Mouse (Mus musculus): ENCODE data around the gene Pank2. TPM values are rescaled to one million over a fixed set of nuclear protein-coding genes. Genes with fewer than 3 reads are reported as not detected.
A peak's percentile ranks its signal among the peaks of the same experiment; 100 is the strongest.

Pank2 gene
- polyA plus RNA-seq, 1 experiment from 2014 or later: 22.3 TPM

- Histone ChIP-seq H3K4me3 (ENCODE audit: low read depth, low read length) (no peak overlapping the region), H3K27ac (ENCODE audit: low read length) (no peak overlapping the region), H3K27me3 (replicated peaks; ENCODE audit: insufficient read depth, low read length) (no peaks in the 10 kb centered on the region), H3K9me3 (ENCODE audit: low read length) (no peaks in the 10 kb centered on the region), H3K4me2 (replicated peaks; ENCODE audit: low read depth, low read length) (no peak overlapping the region), H3K9ac (replicated peaks; ENCODE audit: low read depth) (no peak overlapping the region), H3K4me1 (ENCODE audit: insufficient read depth, low read depth, low read length) (no peaks in the 10 kb centered on the region), H3K36me3 (ENCODE audit: insufficient read depth, low read length) (no peaks in the 10 kb centered on the region)
- no peak for DNase-seq (ENCODE audit: low spot score)
- no peak for TF ChIP-seq CTCF (IDR thresholded peaks at IDR 0.05)
- TF ChIP-seq EP300 (IDR thresholded peaks at IDR 0.05): no peak
- ATAC-seq: no peak
- WGBS: 93% methylated on average over 1 of the region's 1 CpGs
These were observed 66.7 kb downstream of the Pank2 start for GRCm38 (mm10) chr2:131328981-131329380.

DNA sequence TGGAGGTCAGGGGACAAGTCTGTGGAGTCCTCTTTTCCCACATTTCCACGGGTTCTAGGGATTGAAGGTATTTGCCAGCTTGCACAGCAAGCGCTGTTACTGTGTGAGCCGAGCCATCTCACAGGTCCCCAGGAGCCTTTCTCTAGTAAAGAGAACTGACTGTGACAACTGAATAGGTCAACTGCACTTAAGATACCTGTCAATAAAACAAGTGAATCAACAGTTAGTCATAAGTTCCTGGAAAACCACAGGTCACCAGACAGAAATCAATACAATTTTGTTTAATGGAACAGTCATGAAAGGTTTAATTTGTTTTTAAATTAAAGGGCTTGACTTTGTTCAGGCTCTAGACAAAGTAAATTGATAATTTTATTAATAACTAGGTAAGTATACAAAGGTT lies 68.3 kb downstream of the Pank2 start:
- Histone ChIP-seq H3K9ac (replicated peaks; ENCODE audit: low read depth) (no peak overlapping the region), H3K4me3 (ENCODE audit: low read depth, low read length) (no peak overlapping the region), H3K9me3 (ENCODE audit: low read length) (no peaks in the 10 kb centered on the region), H3K4me2 (replicated peaks; ENCODE audit: low read depth, low read length) (no peak overlapping the region), H3K27ac (ENCODE audit: low read length) (no peak overlapping the region), H3K27me3 (replicated peaks; ENCODE audit: insufficient read depth, low read length) (no peaks in the 10 kb centered on the region), H3K36me3 (ENCODE audit: insufficient read depth, low read length) (no peaks in the 10 kb centered on the region), H3K4me1 (ENCODE audit: insufficient read depth, low read depth, low read length) (no peaks in the 10 kb centered on the region)
- TF ChIP-seq EP300 (IDR thresholded peaks at IDR 0.05) (no peak), CTCF (IDR thresholded peaks at IDR 0.05) (no peak)
- 92% methylated on average over 3 of the region's 3 CpGs for WGBS
- no peak for DNase-seq (ENCODE audit: low spot score)
- ATAC-seq: no peak

- H3K27me3 ChIP-seq (replicated peaks; ENCODE audit: insufficient read depth, low read length): no peaks in the 10 kb centered on the region
- H3K4me3 ChIP-seq (ENCODE audit: low read depth, low read length): no peak overlapping the region
- H3K4me1 ChIP-seq (ENCODE audit: insufficient read depth, low read depth, low read length): no peaks in the 10 kb centered on the region
- no peak overlapping the region for H3K9ac ChIP-seq (replicated peaks; ENCODE audit: low read depth)
- H3K9me3 ChIP-seq (ENCODE audit: low read length): no peaks in the 10 kb centered on the region
- TF ChIP-seq CTCF (IDR thresholded peaks at IDR 0.05) (no peak), EP300 (IDR thresholded peaks at IDR 0.05) (no peak)
- no peaks in the 10 kb centered on the region for H3K36me3 ChIP-seq (ENCODE audit: insufficient read depth, low read length)
- ATAC-seq (no peak), DNase-seq (ENCODE audit: low spot score) (peak; percentile 32)
- 84% methylated on average over 6 of the region's 6 CpGs for WGBS
- no peak overlapping the region for H3K27ac ChIP-seq (ENCODE audit: low read length)
- H3K4me2 ChIP-seq (replicated peaks; ENCODE audit: low read depth, low read length): no peak overlapping the region
These were observed 75.3 kb downstream of the Pank2 start for GRCm38 (mm10) chr2:131337602-131338001.

GRCm38 (mm10) chr2:131344449-131344848 lies 82.2 kb downstream of the Pank2 start:
- no peak overlapping the region for H3K9ac ChIP-seq (replicated peaks; ENCODE audit: low read depth)
- H3K27ac ChIP-seq (ENCODE audit: low read length): no peak overlapping the region
- no peaks in the 10 kb centered on the region for H3K4me1 ChIP-seq (ENCODE audit: insufficient read depth, low read depth, low read length)
- no peaks in the 10 kb centered on the region for H3K27me3 ChIP-seq (replicated peaks; ENCODE audit: insufficient read depth, low read length)
- H3K36me3 ChIP-seq (ENCODE audit: insufficient read depth, low read length): no peaks in the 10 kb centered on the region
- H3K4me2 ChIP-seq (replicated peaks; ENCODE audit: low read depth, low read length): no peak overlapping the region
- peak; percentile 28; the same call in 1 of the 2 replicates for ATAC-seq
- WGBS: 68% methylated on average over 3 of the region's 3 CpGs
- no peak for DNase-seq (ENCODE audit: low spot score)
- no peak for TF ChIP-seq EP300 (IDR thresholded peaks at IDR 0.05)
- TF ChIP-seq CTCF (IDR thresholded peaks at IDR 0.05): no peak
- no peak overlapping the region for H3K4me3 ChIP-seq (ENCODE audit: low read depth, low read length)
- no peaks in the 10 kb centered on the region for H3K9me3 ChIP-seq (ENCODE audit: low read length)

DNA sequence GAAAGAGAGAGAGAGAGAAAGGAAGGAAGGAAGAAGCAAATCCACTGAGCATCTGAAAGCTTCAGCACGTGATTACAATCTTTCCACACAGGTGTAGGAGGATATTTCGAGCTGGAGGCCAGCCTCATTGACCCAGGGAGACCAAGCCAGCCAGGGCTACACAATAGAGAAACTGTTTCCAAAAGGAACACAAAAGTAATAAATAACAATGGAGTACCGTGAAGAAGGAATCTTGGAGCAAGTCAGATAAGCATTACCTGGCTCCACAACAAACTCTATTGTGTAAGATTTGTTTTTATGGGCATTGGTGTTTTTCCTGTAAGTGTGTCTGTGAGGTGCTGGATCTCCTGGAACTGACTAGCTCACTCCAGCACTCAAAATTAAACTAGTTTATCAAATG lies 83.3 kb downstream of the Pank2 start:
- Histone ChIP-seq H3K9me3 (ENCODE audit: low read length) (no peaks in the 10 kb centered on the region), H3K4me3 (ENCODE audit: low read depth, low read length) (no peak overlapping the region), H3K4me1 (ENCODE audit: insufficient read depth, low read depth, low read length) (no peaks in the 10 kb centered on the region), H3K27ac (ENCODE audit: low read length) (no peak overlapping the region), H3K9ac (replicated peaks; ENCODE audit: low read depth) (no peak overlapping the region), H3K4me2 (replicated peaks; ENCODE audit: low read depth, low read length) (no peak overlapping the region), H3K36me3 (ENCODE audit: insufficient read depth, low read length) (no peaks in the 10 kb centered on the region), H3K27me3 (replicated peaks; ENCODE audit: insufficient read depth, low read length) (no peaks in the 10 kb centered on the region)
- ATAC-seq: no peak
- WGBS: 34% methylated on average over 3 of the region's 3 CpGs
- no peak for TF ChIP-seq EP300 (IDR thresholded peaks at IDR 0.05)
- TF ChIP-seq CTCF (IDR thresholded peaks at IDR 0.05): no peak
- DNase-seq (ENCODE audit: low spot score): no peak

Small RNAs within 50 kb of the gene (microRNA-seq; reads per million reads assigned to microRNA genes)
- gene Mir103-2: 31.6 reads per million, percentile 36 among the genes with 10 or more reads in this experiment

Other genes starting within 250 kb of the Pank2 start
- gene Gfra4, start 219.4 kb upstream of the Pank2 start, polyA plus RNA-seq (2015; fragmentation: Nextera tagmentation; extraction: Ambion mirVana): 1.2 and 1.4 TPM in 2 replicates
- gene Adam33, start 198.7 kb upstream of the Pank2 start, polyA plus RNA-seq (2015; fragmentation: Nextera tagmentation; extraction: Ambion mirVana): 3.2 and 3.5 TPM in 2 replicates
- gene Siglec1, start 175.7 kb upstream of the Pank2 start, polyA plus RNA-seq (2015; fragmentation: Nextera tagmentation; extraction: Ambion mirVana): 1.1 TPM in 2 replicates
- 16.7 and 17.9 TPM in 2 replicates for gene Hspa12b, start 135.2 kb upstream of the Pank2 start, polyA plus RNA-seq (2015; fragmentation: Nextera tagmentation; extraction: Ambion mirVana)
- not detected in 2 replicates for gene Gm11037, start 129.0 kb upstream of the Pank2 start, polyA plus RNA-seq (2015; fragmentation: Nextera tagmentation; extraction: Ambion mirVana)
- gene 1700037H04Rik, start 102.4 kb upstream of the Pank2 start, polyA plus RNA-seq (2015; fragmentation: Nextera tagmentation; extraction: Ambion mirVana): 28.3 and 32.8 TPM in 2 replicates
- gene Cenpb, start 82.4 kb upstream of the Pank2 start, polyA plus RNA-seq (2015; fragmentation: Nextera tagmentation; extraction: Ambion mirVana): 13.2 and 14.9 TPM in 2 replicates
- gene Cdc25b, start 75.5 kb upstream of the Pank2 start, polyA plus RNA-seq (2015; fragmentation: Nextera tagmentation; extraction: Ambion mirVana): 36.5 and 38.7 TPM in 2 replicates
- 12.2 TPM in 2 replicates for gene Spef1, start 75.2 kb upstream of the Pank2 start, polyA plus RNA-seq (2015; fragmentation: Nextera tagmentation; extraction: Ambion mirVana)
- gene Ap5s1, start 55.4 kb upstream of the Pank2 start, polyA plus RNA-seq (2015; fragmentation: Nextera tagmentation; extraction: Ambion mirVana): 27.9 and 28.0 TPM in 2 replicates
- gene Mavs, start 28.4 kb upstream of the Pank2 start, polyA plus RNA-seq (2015; fragmentation: Nextera tagmentation; extraction: Ambion mirVana): 14.1 and 14.4 TPM in 2 replicates
- gene Rnf24, start 90.4 kb downstream of the Pank2 start, polyA plus RNA-seq (2015; fragmentation: Nextera tagmentation; extraction: Ambion mirVana): 1.3 and 1.6 TPM in 2 replicates
- 31.0 and 31.1 TPM in 2 replicates for gene Smox, start 229.0 kb downstream of the Pank2 start, polyA plus RNA-seq (2015; fragmentation: Nextera tagmentation; extraction: Ambion mirVana)